Mouse (Mus musculus) induced T-regulatory cell, adult 2 months (primary cell): Measurements from ENCODE around the gene Med6.

Experiments used
- DNase-seq: peaks from one replicate; pipeline ENCODE4 v3.0.0-alpha.2; 2012; ENCODE audit warnings: low read depth

Gene Med6

DNA sequence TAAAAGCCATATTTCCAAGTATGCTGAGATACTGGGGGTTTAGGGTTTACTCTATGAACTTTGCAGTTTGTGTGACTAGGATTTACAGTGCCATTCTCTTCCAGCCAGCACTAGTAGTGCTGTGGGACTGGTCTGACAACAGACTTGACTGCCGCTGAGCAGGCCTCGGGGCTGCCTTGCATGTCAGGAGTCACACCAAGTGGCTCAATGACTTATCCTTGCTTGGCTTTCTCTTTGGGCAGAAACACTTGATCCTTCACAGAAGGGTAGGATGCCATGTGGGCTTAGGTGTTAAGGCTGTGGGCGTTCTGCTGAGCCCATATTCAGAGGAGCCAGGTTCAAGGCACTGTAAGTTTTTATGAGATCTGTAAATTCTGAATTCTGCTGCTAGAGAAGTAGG is 45.5 kb downstream of the Med6 start:
- DNase-seq: no peak

DNA sequence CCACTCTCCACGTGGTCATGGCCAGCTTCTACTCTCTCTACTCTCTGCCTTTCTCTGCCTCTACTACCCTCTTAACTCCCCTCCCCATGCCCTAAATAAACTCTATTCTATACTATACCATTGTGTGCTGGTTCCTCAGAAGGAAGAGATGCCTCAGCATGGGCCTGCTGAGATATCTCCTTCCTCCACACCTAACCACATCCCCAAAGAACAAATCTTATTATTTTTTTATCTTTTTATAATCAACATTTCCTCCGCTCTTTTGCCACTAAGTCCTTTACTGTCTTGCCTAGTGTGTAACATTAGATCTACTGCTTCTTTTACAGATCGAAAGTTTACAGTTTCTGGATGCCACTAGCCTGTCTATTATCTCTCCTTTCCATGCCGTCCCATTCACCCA is 47.6 kb downstream of the Med6 start:
- no peak for DNase-seq

DNA sequence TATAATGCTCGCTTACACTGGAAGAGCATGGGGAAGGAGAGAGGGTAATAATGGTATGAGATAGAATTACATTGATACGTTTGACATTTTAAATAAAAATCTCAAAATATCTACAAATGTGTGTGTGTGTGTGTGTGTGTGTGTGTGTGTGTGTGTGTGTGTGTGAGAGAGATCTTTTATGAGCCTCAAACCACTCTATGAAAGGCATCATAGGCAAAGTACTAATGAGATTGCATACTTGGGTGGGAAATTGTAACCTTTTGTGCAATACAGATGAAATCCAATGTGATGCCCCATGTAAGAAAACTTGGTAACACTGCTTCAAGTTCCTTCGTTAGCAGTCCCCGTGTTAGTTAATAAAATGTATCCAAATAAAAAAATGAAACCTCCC is 61.8 kb downstream of the Med6 start:
- no peak for DNase-seq

DNA sequence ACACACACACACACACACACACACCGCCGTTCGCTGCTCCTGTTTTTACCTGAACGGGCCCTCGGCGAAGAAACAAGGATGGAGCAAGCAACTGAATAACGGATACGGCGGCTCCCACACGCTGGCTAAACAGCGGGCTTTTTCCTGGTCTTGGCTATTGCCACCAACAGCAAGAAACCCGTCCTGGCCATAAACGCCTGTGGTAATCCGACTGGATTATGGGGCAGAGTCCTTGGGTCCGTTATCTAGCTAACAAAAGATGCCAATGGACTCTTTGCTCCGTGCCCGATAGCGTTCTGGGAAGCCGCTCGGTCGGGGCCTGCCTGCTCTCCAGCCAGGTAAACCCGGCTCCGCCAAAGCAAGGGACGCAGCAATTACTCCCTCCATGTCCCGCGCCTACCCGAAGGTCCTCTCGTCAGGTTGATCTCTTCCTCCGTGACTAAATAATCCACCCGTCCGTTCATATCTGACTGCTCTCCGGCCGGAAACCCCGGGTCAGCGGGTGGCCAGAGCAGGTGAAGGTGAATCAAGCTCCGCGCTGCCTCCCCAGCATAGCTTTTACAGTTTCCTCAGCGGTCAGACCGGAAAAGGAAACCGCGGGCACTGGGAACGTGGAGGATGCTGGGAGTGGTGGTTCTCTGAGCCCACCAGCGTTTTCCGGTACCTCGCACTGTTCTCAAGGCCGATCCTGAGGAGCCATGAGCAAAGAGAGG is 62.3 kb downstream of the Med6 start, which contains the start of the genes Gm20498 and Synj2bp:
Gene Gm20498, minus strand, starts transcription at position 590 of the 713 bp plus-strand sequence.
Gene Synj2bp, minus strand, starts transcription at position 596 of the 713 bp plus-strand sequence.
- DNase-seq: peak; percentile 87

DNA sequence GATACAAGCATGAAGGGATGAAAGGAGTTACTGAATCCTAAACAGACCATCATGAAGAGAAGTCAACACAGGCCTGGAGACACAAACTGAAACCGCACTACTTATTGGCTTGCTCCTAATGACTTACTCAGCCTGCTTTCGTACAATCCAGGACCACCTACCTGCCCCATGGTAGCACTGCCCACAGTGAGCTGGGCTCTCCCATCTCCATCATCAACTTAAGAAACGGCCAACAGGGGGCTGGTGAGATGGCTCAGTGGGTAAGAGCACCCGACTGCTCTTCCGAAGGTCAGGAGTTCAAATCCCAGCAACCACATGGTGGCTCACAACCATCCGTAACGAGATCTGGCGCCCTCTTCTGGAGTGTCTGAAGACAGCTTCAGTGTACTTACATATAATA is 64.2 kb downstream of the Med6 start:
- DNase-seq: peak; percentile 20
